Mouse (Mus musculus): ENCODE data around the gene Rcan1.
"Not testable (repeated sequence)": the region's sequence is repeated elsewhere in the genome, so short reads cannot be mapped to it uniquely, and the experiment has no call there.

Gene Rcan1

GRCm38 (mm10) chr16:92435431-92435985 is 35.2 kb downstream of the Rcan1 start:
- no peak for DNase-seq (ENCODE audit: low spot score in 2 of 2)

- DNase-seq (ENCODE audit: low spot score in 2 of 2), result no peak
Observed at GRCm38 (mm10) chr16:92433176-92433575, 37.5 kb downstream of the Rcan1 start.

- DNase-seq (ENCODE audit: low spot score in 2 of 2), result no peak
Observed at GRCm38 (mm10) chr16:92430731-92431130, 39.9 kb downstream of the Rcan1 start.

- peak; percentile 50 to 60 for DNase-seq (ENCODE audit: low spot score in 2 of 2)
Observed at GRCm38 (mm10) chr16:92428197-92428950, 42.3 kb downstream of the Rcan1 start.

GRCm38 (mm10) chr16:92426708-92427107 is 44.0 kb downstream of the Rcan1 start:
- DNase-seq (ENCODE audit: low spot score in 2 of 2), result no peak

- no peak for DNase-seq (ENCODE audit: low spot score in 2 of 2)
Observed at GRCm38 (mm10) chr16:92425875-92426274, 44.8 kb downstream of the Rcan1 start.

- no peak for DNase-seq (ENCODE audit: low spot score in 2 of 2)
Observed at GRCm38 (mm10) chr16:92423363-92423762, 47.3 kb downstream of the Rcan1 start.

- DNase-seq (ENCODE audit: low spot score in 2 of 2), result no peak
Observed at GRCm38 (mm10) chr16:92422435-92423362, 48.0 kb downstream of the Rcan1 start.

- no peak for DNase-seq (ENCODE audit: low spot score in 2 of 2)
Observed at GRCm38 (mm10) chr16:92421147-92421934, 49.3 kb downstream of the Rcan1 start.

- DNase-seq (ENCODE audit: low spot score in 2 of 2), result no peak
Observed at GRCm38 (mm10) chr16:92420641-92421040, 50.0 kb downstream of the Rcan1 start.

- DNase-seq (ENCODE audit: low spot score in 2 of 2), result no peak
Observed at GRCm38 (mm10) chr16:92419099-92419498, 51.6 kb downstream of the Rcan1 start.

GRCm38 (mm10) chr16:92417267-92417666 is 53.4 kb downstream of the Rcan1 start:
- DNase-seq (ENCODE audit: low spot score in 2 of 2), result no peak

- DNase-seq (ENCODE audit: low spot score in 2 of 2), result no peak
Observed at GRCm38 (mm10) chr16:92415702-92416118, 55.0 kb downstream of the Rcan1 start.

GRCm38 (mm10) chr16:92415038-92415437 is 55.6 kb downstream of the Rcan1 start:
- not testable (repeated sequence) for DNase-seq (ENCODE audit: low spot score in 2 of 2)

- DNase-seq (ENCODE audit: low spot score in 2 of 2), result no peak
Observed at GRCm38 (mm10) chr16:92412888-92413287, 57.8 kb downstream of the Rcan1 start.

GRCm38 (mm10) chr16:92411981-92412706 is 58.5 kb downstream of the Rcan1 start:
- DNase-seq (ENCODE audit: low spot score in 2 of 2), result no peak

- no peak for DNase-seq (ENCODE audit: low spot score in 2 of 2)
Observed at GRCm38 (mm10) chr16:92410344-92410743, 60.3 kb downstream of the Rcan1 start.

- no peak for DNase-seq (ENCODE audit: low spot score in 2 of 2)
Observed at GRCm38 (mm10) chr16:92407883-92408282, 62.8 kb downstream of the Rcan1 start.

- no peak for DNase-seq (ENCODE audit: low spot score in 2 of 2)
Observed at GRCm38 (mm10) chr16:92404141-92404540, 66.5 kb downstream of the Rcan1 start.

- no peak for DNase-seq (ENCODE audit: low spot score in 2 of 2)
Observed at GRCm38 (mm10) chr16:92403069-92403468, 67.6 kb downstream of the Rcan1 start.

GRCm38 (mm10) chr16:92402216-92402615 is 68.5 kb downstream of the Rcan1 start:
- DNase-seq (ENCODE audit: low spot score in 2 of 2), result no peak

Data from right cerebral cortex, postnatal 10 days (tissue).